Mouse (Mus musculus) liver, embryonic 13.5 days (tissue): ENCODE results near the gene Greb1. TPM values are rescaled to one million over a fixed set of nuclear protein-coding genes. Genes with fewer than 3 reads are reported as not detected.

ENCODE experiments used
- ATAC-seq: fragments of 200-750 bp; cut with Nextera tagmentation; 2 replicates; pipeline ENCODE4 v1.8.0; 2017; ENCODE audit warnings: low read depth, mild to moderate bottlenecking, moderate number of reproducible peaks, moderate library complexity
- DNase-seq: peaks from one replicate; pipeline ENCODE4 v3.0.0; 2022
- H3K27ac ChIP-seq: fragments of 300-500 bp; sonication (generic); 2 replicates; pipeline ENCODE4 v1.5.1; 2015; ENCODE audit warnings: moderate library complexity, mild to moderate bottlenecking, inconsistent platforms
- H3K27me3 ChIP-seq: fragments of 300-500 bp; sonication (generic); 2 replicates; pipeline ENCODE4 v1.6.1; 2015; ENCODE audit warnings: mild to moderate bottlenecking, inconsistent platforms
- H3K36me3 ChIP-seq: fragments of 300-500 bp; sonication (generic); 2 replicates; pipeline ENCODE4 v1.6.1; 2015; ENCODE audit warnings: mild to moderate bottlenecking, inconsistent platforms
- H3K4me1 ChIP-seq: fragments of 300-500 bp; sonication (generic); replicated peaks from 2 replicates; pipeline ENCODE4 v1.6.1; 2015; ENCODE audit warnings: inconsistent platforms
- H3K4me2 ChIP-seq: fragments of 300-500 bp; sonication (generic); 2 replicates; pipeline ENCODE4 v1.6.1; 2015; ENCODE audit warnings: inconsistent platforms, mild to moderate bottlenecking, moderate library complexity
- H3K4me3 ChIP-seq: fragments of 300-500 bp; sonication (generic); replicated peaks from 2 replicates; pipeline ENCODE4 v1.5.1; 2015; ENCODE audit warnings: mild to moderate bottlenecking, inconsistent platforms
- H3K9ac ChIP-seq: fragments of 300-500 bp; sonication (generic); 2 replicates; pipeline ENCODE4 v1.6.1; 2015; ENCODE audit warnings: mild to moderate bottlenecking, inconsistent platforms
- H3K9me3 ChIP-seq: fragments of 300-500 bp; sonication (generic); replicated peaks from 2 replicates; pipeline ENCODE4 v1.6.1; 2016; ENCODE audit warnings: inconsistent platforms
- WGBS: fragments of 180-500 bp; shearing (Covaris S2); methylation state at CpG from one replicate; pipeline ENCODE4 v1.1.7; 2015; ENCODE audit not compliant: insufficient replicate concordance; 5-methylcytosine and 5-hydroxymethylcytosine counted together
- polyA plus RNA-seq: library from polyadenylated mRNA; unstranded; fragments of >200 nt; fragmentation: Nextera tagmentation; extraction: Ambion mirVana; gene quantifications from 2 replicates; pipeline ENCODE4 v1.2.1, GENCODE M21; 2015

The Greb1 gene
- polyA plus RNA-seq, 1 experiment from 2014 or later, result 0.61 TPM

DNA sequence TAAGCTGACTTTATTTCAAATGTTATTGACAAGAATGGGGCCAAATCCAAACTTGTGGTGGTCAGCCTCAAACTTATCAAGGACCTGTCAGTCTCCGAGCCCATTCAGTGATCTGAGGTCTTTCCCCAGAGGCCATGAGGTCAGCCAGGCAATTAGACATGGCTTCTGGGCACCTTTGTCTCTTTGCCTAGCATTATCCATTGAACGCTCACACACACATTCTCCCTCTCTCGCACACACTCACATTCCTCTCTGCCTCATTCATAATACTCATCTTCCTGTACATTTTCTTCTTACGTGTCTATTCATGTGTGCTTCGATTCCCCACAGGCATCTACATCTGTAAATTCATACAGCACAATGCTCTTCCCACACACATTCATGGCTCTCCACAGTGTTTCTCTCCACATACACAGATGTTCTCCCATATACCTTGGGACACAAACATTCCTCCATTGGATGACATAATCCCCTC, 3.3 kb upstream of the Greb1 start:
- Histone ChIP-seq H3K36me3 (no peaks in the 10 kb centered on the region), H3K4me2 (no peak overlapping the region), H3K4me1 (0 out of 2 replicates have a peak, but pooled peaks cover 1% of the 10 kb centered on the region), H3K9ac (no peak overlapping the region), H3K27me3 (peaks cover 69% of the 10 kb centered on the region), H3K27ac (no peak overlapping the region), H3K9me3 (no peaks in the 10 kb centered on the region), H3K4me3 (no peak overlapping the region)
- no peak for DNase-seq
- no peak for ATAC-seq
- 64% methylated on average over 5 of the region's 5 CpGs for WGBS

DNA sequence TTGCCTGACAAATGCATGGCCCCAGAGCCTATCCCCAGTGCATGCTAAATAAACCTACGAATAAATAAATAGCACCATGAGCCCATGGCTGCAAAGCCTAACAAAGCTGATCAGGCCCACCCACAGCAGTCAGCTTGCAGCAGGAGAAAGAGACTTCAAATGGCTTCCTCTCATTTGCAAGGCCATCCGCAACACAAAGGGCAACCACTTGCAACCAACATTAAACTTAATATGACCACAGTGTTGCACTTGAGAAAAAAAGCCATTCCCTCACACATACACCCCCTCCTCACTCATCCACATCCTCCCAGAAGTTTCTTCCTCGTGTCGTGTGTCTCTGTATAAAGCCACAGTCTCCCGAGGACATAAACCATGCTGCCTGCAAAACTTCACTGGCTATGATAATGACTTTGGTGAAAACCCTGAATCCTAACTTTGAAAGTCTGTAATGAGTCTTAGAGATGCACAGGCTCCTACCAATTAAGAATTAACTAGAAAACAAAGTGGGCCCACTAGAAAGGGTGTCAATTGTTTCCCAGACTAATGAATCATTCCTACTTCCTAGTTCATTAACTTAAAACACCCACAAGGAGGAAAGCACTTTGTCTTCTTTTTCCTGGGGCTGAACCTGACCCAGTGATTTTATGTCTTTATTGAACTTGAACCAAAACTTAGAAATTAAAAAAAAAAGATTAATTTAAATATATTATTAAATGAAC, 2.7 kb upstream of the Greb1 start:
- Histone ChIP-seq H3K4me3 (no peak overlapping the region), H3K27ac (no peak overlapping the region), H3K27me3 (peaks cover 69% of the 10 kb centered on the region), H3K4me1 (0 out of 2 replicates have a peak, but pooled peaks cover 4% of the 10 kb centered on the region), H3K9ac (no peak overlapping the region), H3K9me3 (no peaks in the 10 kb centered on the region), H3K36me3 (no peaks in the 10 kb centered on the region), H3K4me2 (no peak overlapping the region)
- ATAC-seq, result no peak
- no peak for DNase-seq
- 42% methylated on average over 5 of the region's 5 CpGs for WGBS

DNA sequence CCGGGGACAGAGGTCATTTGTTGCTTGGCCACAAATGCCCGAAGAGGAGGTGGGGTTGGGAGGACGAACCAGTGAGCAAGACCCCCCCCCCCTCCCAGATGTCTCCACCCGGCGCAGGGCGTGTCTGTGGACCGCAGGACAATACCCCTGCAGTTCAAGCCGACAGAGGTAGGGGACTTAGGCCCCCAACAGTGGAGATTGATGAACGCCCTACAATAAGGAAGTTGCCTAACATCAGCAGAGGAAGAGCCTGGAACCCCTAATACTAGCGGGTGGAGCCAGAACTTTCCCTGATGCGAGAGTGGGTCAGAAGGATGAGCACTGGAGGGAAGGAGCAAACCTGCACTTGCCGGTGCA, 251 bp upstream of the Greb1 start:
- no peak for DNase-seq
- 1% methylated on average over 12 of the region's 12 CpGs for WGBS
- H3K27ac ChIP-seq, result no peak overlapping the region

DNA sequence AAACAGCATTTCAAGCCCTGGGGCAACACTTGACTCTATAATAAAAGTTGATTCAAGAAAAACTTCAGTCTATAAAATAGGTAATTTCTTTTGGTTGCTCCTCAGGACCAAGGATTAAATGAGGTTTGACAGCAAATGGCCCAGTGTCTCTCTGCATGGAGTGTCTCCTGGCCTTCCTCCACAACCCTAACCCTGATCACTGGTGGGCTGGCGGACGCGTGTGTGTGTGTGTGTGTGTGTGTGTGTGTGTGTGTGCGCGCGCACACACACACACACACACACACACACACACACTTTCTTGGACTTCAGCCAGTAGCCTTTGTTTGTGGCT, 793 bp downstream of the Greb1 start:
- Histone ChIP-seq H3K27ac (no peak overlapping the region), H3K27me3 (peaks cover 42% of the 10 kb centered on the region), H3K9ac (peak overlapping the region; percentile 41; the same call in 1 of the 2 replicates), H3K9me3 (no peaks in the 10 kb centered on the region), H3K4me3 (peak overlapping the region; percentile 52), H3K4me1 (0 out of 2 replicates have a peak, but pooled peaks cover 4% of the 10 kb centered on the region), H3K4me2 (peak overlapping the region; percentile 60), H3K36me3 (no peaks in the 10 kb centered on the region)
- 37% methylated on average over 5 of the region's 6 CpGs for WGBS
- ATAC-seq (peak; percentile 39; the same call in 1 of the 2 replicates), DNase-seq (no peak)

More for the DNA sequence above, 251 bp upstream of the Greb1 start:
- peak; percentile 39 for ATAC-seq
- Histone ChIP-seq H3K4me2 (peak overlapping the region; percentile 60), H3K9ac (peak overlapping the region; percentile 41; the same call in 1 of the 2 replicates), H3K36me3 (no peaks in the 10 kb centered on the region), H3K27me3 (peaks cover 45% of the 10 kb centered on the region), H3K4me1 (0 out of 2 replicates have a peak, but pooled peaks cover 4% of the 10 kb centered on the region), H3K4me3 (peak overlapping the region; percentile 52), H3K9me3 (no peaks in the 10 kb centered on the region)

DNA sequence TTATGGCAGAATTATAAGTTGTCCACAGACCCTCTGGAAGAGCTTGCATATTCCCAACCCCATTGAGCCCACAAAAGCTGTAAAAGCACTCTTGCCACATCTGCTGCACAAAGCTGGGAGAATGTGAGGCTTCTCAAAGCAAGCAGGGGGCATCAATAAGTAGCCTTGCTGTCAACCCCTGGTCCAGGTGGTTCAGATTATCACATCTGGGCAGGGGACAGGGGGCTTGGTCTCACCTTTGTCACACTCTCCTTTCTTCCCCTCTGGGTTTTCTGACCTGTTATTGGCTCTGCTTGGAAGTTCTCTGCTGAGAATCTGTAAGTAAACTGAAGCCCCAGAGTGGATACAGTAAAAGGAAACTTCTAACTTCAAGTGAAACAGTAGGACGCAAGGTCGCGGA, 1.8 kb downstream of the Greb1 start:
- no peak for ATAC-seq
- Histone ChIP-seq H3K27ac (no peak overlapping the region), H3K27me3 (peaks cover 42% of the 10 kb centered on the region), H3K4me3 (0 out of 2 replicates have a peak overlapping the region, but pooled peaks have one; percentile 52), H3K4me1 (0 out of 2 replicates have a peak, but pooled peaks cover 4% of the 10 kb centered on the region), H3K4me2 (peak overlapping the region; percentile 60), H3K9me3 (no peaks in the 10 kb centered on the region), H3K36me3 (no peaks in the 10 kb centered on the region), H3K9ac (no peak overlapping the region)
- WGBS, result 50% methylated on average over 3 of the region's 3 CpGs
- DNase-seq, result no peak

DNA sequence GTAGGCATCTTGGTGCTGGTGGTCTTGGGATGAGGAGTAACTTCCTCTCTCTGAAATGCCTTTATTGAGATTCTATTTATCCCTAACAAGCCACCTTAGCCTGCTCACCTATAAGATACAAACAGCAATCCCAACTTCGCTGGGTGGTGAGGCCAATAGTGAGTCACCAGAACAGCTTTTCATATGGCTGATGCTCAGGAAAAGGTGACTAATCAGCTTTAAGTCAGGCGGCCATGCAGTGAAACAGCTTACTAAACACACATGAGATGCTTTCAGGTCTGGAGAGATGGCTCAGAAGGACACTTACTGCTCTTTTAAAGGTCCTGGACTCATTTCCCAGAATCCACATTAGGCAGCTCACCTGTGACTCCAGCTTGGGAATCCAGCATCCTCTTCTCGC, 4.9 kb downstream of the Greb1 start:
- Histone ChIP-seq H3K27ac (no peak overlapping the region), H3K4me3 (no peak overlapping the region), H3K27me3 (peaks cover 24% of the 10 kb centered on the region), H3K9ac (no peak overlapping the region), H3K9me3 (no peaks in the 10 kb centered on the region), H3K4me2 (no peak overlapping the region), H3K4me1 (peaks cover 4% of the 10 kb centered on the region; the same call in 1 of the 2 replicates), H3K36me3 (no peaks in the 10 kb centered on the region)
- ATAC-seq (no peak), DNase-seq (no peak)
- 52% methylated on average over 3 of the region's 3 CpGs for WGBS

DNA sequence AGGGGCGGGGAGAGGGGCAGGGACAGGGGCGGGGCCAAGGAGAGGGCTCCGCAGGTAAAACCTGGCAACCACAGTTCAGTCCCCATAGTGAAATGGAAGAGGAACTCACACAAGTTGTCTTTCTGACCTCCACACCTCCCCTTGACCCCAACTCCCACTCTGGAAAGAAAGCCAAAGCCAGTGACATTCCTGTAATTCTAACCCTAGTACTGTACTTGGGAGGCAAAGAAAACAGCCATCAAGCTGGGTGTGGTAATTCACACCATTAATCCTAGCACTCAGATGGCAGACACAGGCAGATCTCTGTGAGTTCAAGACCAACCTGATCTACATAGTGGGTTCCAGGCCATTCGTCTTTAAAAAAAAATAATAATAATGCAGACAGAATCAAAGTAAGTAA, 7.3 kb downstream of the Greb1 start:
- WGBS, result 62% methylated on average over 4 of the region's 4 CpGs
- Histone ChIP-seq H3K27ac (no peak overlapping the region), H3K4me3 (no peak overlapping the region), H3K4me1 (peaks cover 5% of the 10 kb centered on the region), H3K4me2 (no peak overlapping the region), H3K9ac (no peak overlapping the region), H3K36me3 (no peaks in the 10 kb centered on the region), H3K27me3 (no peaks in the 10 kb centered on the region; the same call in 1 of the 2 replicates), H3K9me3 (no peaks in the 10 kb centered on the region)
- DNase-seq (no peak), ATAC-seq (no peak)

DNA sequence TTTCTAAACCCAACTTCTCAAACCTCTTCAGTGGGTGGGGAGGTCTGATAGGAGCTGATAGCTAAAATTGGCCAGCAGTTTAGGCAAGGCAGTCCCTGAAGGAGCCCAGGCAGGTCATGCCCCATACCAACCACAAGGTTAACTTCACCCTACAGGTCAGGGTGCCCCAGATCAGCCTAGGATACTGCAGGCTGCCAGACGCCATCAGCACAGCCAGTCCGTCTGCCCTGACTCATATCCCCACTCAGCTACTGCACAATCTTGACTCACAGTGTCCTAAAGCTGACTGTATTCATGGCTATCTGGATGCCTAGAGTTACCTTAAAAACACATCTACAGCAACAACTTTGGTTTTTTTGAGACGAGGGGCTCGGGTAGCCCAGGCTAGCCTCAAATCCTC, 10.2 kb downstream of the Greb1 start:
- Histone ChIP-seq H3K27ac (no peak overlapping the region), H3K4me3 (no peak overlapping the region), H3K4me2 (no peak overlapping the region), H3K9me3 (no peaks in the 10 kb centered on the region), H3K4me1 (peaks cover 5% of the 10 kb centered on the region), H3K9ac (no peak overlapping the region), H3K36me3 (no peaks in the 10 kb centered on the region), H3K27me3 (no peaks in the 10 kb centered on the region)
- DNase-seq (no peak), ATAC-seq (no peak)
- 39% methylated on average over 4 of the region's 4 CpGs for WGBS

DNA sequence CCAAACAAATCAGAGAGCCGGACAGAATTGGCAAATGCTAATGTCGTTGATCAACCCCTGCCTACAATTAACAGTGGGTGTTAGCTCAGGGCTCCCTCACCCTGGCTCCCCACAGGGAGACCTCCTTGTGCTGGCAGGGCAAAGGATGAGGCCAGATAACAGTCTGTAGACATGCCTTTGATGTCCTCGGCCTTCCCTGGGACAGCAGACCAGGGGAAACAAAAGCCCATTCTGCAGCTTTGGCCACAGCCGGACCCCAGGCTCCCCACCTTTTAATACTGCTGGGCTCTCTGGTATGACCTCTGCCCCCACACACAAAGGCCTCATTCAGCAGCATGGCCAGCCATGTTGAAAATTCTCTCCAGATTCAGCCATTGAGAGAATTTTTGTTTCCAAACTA, 10.9 kb downstream of the Greb1 start:
- Histone ChIP-seq H3K4me1 (peaks cover 5% of the 10 kb centered on the region), H3K27me3 (no peaks in the 10 kb centered on the region), H3K9ac (no peak overlapping the region), H3K9me3 (no peaks in the 10 kb centered on the region), H3K27ac (no peak overlapping the region), H3K36me3 (no peaks in the 10 kb centered on the region), H3K4me3 (no peak overlapping the region), H3K4me2 (no peak overlapping the region)
- ATAC-seq (no peak), DNase-seq (no peak)
- 39% methylated on average over 4 of the region's 4 CpGs for WGBS

DNA sequence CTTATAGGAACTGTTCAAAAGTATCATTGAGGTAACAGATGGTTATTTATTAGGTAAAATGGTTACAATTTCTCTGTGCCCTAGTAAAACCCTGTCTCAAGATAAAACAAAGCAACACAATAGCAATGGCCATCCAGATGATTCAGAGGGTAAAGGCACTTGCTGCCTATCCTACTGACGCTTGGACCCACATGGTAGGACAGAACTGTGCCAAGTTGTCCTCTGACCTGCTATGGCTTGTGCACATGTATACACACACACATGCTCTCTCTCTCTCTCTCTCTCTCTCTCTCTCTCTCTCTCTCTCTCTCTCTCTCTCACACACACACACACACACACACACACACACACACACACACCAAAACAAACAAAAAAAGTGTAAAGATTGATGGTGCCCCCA, 11.5 kb downstream of the Greb1 start:
- no peak for DNase-seq
- Histone ChIP-seq H3K36me3 (no peaks in the 10 kb centered on the region), H3K27me3 (no peaks in the 10 kb centered on the region), H3K4me1 (peaks cover 5% of the 10 kb centered on the region), H3K9me3 (no peaks in the 10 kb centered on the region), H3K27ac (no peak overlapping the region), H3K4me3 (no peak overlapping the region), H3K4me2 (no peak overlapping the region), H3K9ac (no peak overlapping the region)
- 56% methylated on average over 1 of the region's 1 CpGs for WGBS
- ATAC-seq, result no peak

DNA sequence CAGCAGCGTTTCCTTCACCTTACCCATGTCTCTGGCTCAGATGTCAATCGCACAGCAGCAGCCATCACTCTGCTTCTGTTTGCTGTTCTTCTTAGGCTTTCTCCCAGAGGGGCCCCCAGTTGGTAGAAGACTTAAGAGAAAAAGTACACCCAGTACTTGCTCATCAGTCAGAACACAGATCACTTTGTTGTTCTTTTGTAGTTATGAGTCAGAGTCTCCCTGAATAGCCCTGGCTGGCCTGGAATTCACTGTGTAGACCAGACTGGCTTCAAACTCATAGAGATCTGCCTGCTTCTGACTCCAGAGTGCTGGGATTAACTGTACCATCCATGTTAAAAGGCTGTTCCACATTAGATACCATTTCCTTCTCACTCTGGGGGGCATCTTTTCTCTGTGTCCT, 12.1 kb downstream of the Greb1 start:
- DNase-seq (no peak), ATAC-seq (no peak)
- Histone ChIP-seq H3K9ac (no peak overlapping the region), H3K4me3 (no peak overlapping the region), H3K27me3 (no peaks in the 10 kb centered on the region), H3K4me1 (peaks cover 5% of the 10 kb centered on the region), H3K4me2 (no peak overlapping the region), H3K27ac (no peak overlapping the region), H3K9me3 (no peaks in the 10 kb centered on the region), H3K36me3 (no peaks in the 10 kb centered on the region)
- WGBS, result 61% methylated on average over 2 of the region's 2 CpGs
